Comparison of ENCODE assay signal across 10 mouse cellular contexts in the genomic region with DNA sequence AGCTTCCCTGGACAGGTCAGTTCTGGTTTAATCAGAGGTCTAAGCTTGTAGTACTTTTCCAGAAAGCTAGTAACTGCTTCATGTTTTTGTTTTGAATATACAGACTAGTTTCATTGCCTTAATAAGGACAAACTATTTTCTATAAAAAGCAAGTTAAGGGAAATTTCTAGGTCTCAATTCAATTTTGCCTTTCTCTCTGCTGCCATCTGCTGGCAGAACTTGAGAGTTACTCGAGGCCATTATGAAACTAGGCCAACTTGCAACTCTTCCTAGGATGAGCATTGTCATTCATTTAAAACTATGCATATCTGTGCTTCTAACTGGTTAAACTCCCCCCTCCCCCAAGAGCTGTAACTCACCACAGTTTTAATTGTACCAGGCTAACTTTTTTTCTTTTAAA. TPM values are rescaled to one million over a fixed set of nuclear protein-coding genes. Genes with fewer than 3 reads are reported as not detected.
DNase-seq lines count a peak whose midpoint lies in the region; ATAC-seq lines count a peak whose summit lies in the region.
"Had no signal": no experiment of that assay in that cellular context is flagged by ENCODE, and none has a peak within 500 bp of the region (broad histone marks: within the 10 kb centered on the region; RNA-seq: fewer than 3 reads in every experiment).

No protein-coding gene starts in this region.

- 0 out of 2 replicates have a peak, but pooled peaks cover 3% of the 10 kb centered on the region for H3K36me3 ChIP-seq in embryonic facial prominence, embryonic 14.5 days (ENCODE audit: control insufficient read depth, insufficient read depth, low read length)
- H3K36me3 ChIP-seq: liver, embryonic 15.5 days had no signal

- no peak overlapping the region for H3K9ac ChIP-seq in embryonic facial prominence, embryonic 14.5 days (ENCODE audit: low read depth, low read length)
- H3K9ac ChIP-seq: liver, embryonic 15.5 days had no signal

- no peak overlapping the region for H3K4me3 ChIP-seq in embryonic facial prominence, embryonic 14.5 days (ENCODE audit: low read depth, low read length)
- H3K4me3 ChIP-seq: liver, embryonic 15.5 days had no signal

- H3K4me2 ChIP-seq in embryonic facial prominence, embryonic 14.5 days (ENCODE audit: low read depth, low read length), result no peak overlapping the region
- H3K4me2 ChIP-seq: liver, embryonic 15.5 days had no signal

- no peaks in the 10 kb centered on the region; the same call in 1 of the 2 replicates for H3K4me1 ChIP-seq in embryonic facial prominence, embryonic 14.5 days (ENCODE audit: control insufficient read depth, insufficient read depth, low read length)
- H3K4me1 ChIP-seq: liver, embryonic 15.5 days had no signal

- H3K9me3 ChIP-seq in embryonic facial prominence, embryonic 14.5 days (ENCODE audit: control insufficient read depth, low read length), result no peaks in the 10 kb centered on the region
- H3K9me3 ChIP-seq: liver, embryonic 15.5 days had no signal

- no peaks in the 10 kb centered on the region for H3K27me3 ChIP-seq in embryonic facial prominence, embryonic 14.5 days (replicated peaks; ENCODE audit: control insufficient read depth, insufficient read depth, low read length)
- H3K27me3 ChIP-seq: liver, embryonic 15.5 days had no signal

- H3K27ac ChIP-seq in embryonic facial prominence, embryonic 14.5 days (replicated peaks; ENCODE audit: low read depth, low read length), result no peak overlapping the region
- H3K27ac ChIP-seq: liver, embryonic 15.5 days had no signal

- DNase-seq in heart, adult 18-20 months, result peak; percentile 25 to 80
- no peak for DNase-seq in heart, adult 11 months
- DNase-seq in CD4-positive helper T cell, adult 2 months (ENCODE audit: low read depth, low spot score), result peak; percentile 53
- DNase-seq in adrenal gland, postnatal 25 days, result peak; percentile 58
- peak; percentile 71 for DNase-seq in embryonic facial prominence, embryonic 14.5 days (ENCODE audit: low spot score)
- peak; percentile 41 for DNase-seq in layer of hippocampus, adult 9-11 months
- DNase-seq in mesoderm, embryonic 11.5 days (ENCODE audit: low read depth, low spot score), result peak; percentile 76
- peak; percentile 7 to 65 for DNase-seq in thymus, postnatal 10 days (ENCODE audit: low spot score in 2 of 2)

- WGBS in embryonic facial prominence, embryonic 14.5 days, result 0% methylated on average over 1 of the region's 1 CpGs

- ATAC-seq in embryonic facial prominence, embryonic 14.5 days (ENCODE audit: low read depth), result no peak

RNA-seq across cellular contexts. Expression of a gene that starts 29.4 kb away (rescaled TPM):
- not detected for total RNA-seq in heart, adult 18-20 months (2021)
- total RNA-seq in adrenal gland, postnatal 25 days (2021), result not detected in 2 replicates
- 0.41 and 0.60 TPM in 2 replicates for polyA plus RNA-seq in embryonic facial prominence, embryonic 14.5 days (2014; fragmentation: Nextera tagmentation; extraction: Ambion mirVana)
- total RNA-seq: adrenal gland, postnatal 4 days had no signal
- polyA plus RNA-seq: liver, embryonic 15.5 days had no signal
